Mouse (Mus musculus): ENCODE results near the gene Plekha4. TPM values are rescaled to one million over a fixed set of nuclear protein-coding genes. Genes with fewer than 3 reads are reported as not detected.
"Not testable (repeated sequence)": the region's sequence is repeated elsewhere in the genome, so short reads cannot be mapped to it uniquely, and the experiment has no call there.

Plekha4 gene
- total and polyA plus RNA-seq, 2 experiments from 2014 or later = 1.2 to 2.9 TPM

- peak overlapping the region; percentile 62 for H3K4me3 ChIP-seq (ENCODE audit: low read depth, low read length)
- H3K36me3 ChIP-seq (ENCODE audit: insufficient read depth) = peaks cover 15% of the 10 kb centered on the region
- H3K4me1 ChIP-seq (ENCODE audit: insufficient read depth) = peaks cover 8% of the 10 kb centered on the region
- H3K27ac ChIP-seq (ENCODE audit: low read depth, low read length) = peak overlapping the region; percentile 76; the same call in 1 of the 2 replicates
- peak overlapping the region; percentile 74 for H3K9ac ChIP-seq
- no peaks in the 10 kb centered on the region for H3K27me3 ChIP-seq (ENCODE audit: insufficient read depth, low read length)
- H3K9me3 ChIP-seq (ENCODE audit: low read length) = no peaks in the 10 kb centered on the region
- no peak for DNase-seq
- ATAC-seq = no peak
- WGBS = 41% methylated on average over 19 of the region's 19 CpGs
- H3K4me2 ChIP-seq (ENCODE audit: low read depth) = peak overlapping the region; percentile 92
- TF ChIP-seq CTCF (IDR thresholded peaks at IDR 0.05; ENCODE audit: low read depth) = no peak
Observed at GRCm38 (mm10) chr7:45509181-45509882, 16.8 kb upstream of the Plekha4 start.

GRCm38 (mm10) chr7:45509912-45510787 lies 16.0 kb upstream of the Plekha4 start, which contains the start of gene Nucb1:
Gene Nucb1, minus strand, starts transcription at chr7:45510406.
- Histone ChIP-seq H3K27ac (ENCODE audit: low read depth, low read length) (peak within 1 kb of the TSS; percentile 76), H3K36me3 (ENCODE audit: insufficient read depth) (peaks cover 15% of the 10 kb centered on the region), H3K9ac (peak within 1 kb of the TSS; percentile 74), H3K4me2 (ENCODE audit: low read depth) (peak within 1 kb of the TSS; percentile 92), H3K4me1 (ENCODE audit: insufficient read depth) (peaks cover 8% of the 10 kb centered on the region), H3K9me3 (ENCODE audit: low read length) (no peaks in the 10 kb centered on the region), H3K27me3 (ENCODE audit: insufficient read depth, low read length) (no peaks in the 10 kb centered on the region), H3K4me3 (ENCODE audit: low read depth, low read length) (peak within 1 kb of the TSS; percentile 62)
- ATAC-seq (peak; percentile 95), DNase-seq (peak; percentile 94)
- WGBS = under 1% methylated on average over 44 of the region's 44 CpGs
- no peak for TF ChIP-seq CTCF (IDR thresholded peaks at IDR 0.05; ENCODE audit: low read depth)

GRCm38 (mm10) chr7:45514411-45514810 lies 11.7 kb upstream of the Plekha4 start:
- Histone ChIP-seq H3K4me1 (ENCODE audit: insufficient read depth) (peaks cover 2% of the 10 kb centered on the region), H3K9me3 (ENCODE audit: low read length) (no peaks in the 10 kb centered on the region), H3K27me3 (ENCODE audit: insufficient read depth, low read length) (no peaks in the 10 kb centered on the region), H3K4me2 (ENCODE audit: low read depth) (no peak overlapping the region), H3K36me3 (ENCODE audit: insufficient read depth) (no peaks in the 10 kb centered on the region), H3K27ac (ENCODE audit: low read depth, low read length) (no peak overlapping the region), H3K4me3 (ENCODE audit: low read depth, low read length) (no peak overlapping the region), H3K9ac (no peak overlapping the region)
- 88% methylated on average over 7 of the region's 7 CpGs for WGBS
- ATAC-seq (no peak), DNase-seq (no peak)
- TF ChIP-seq CTCF (IDR thresholded peaks at IDR 0.05; ENCODE audit: low read depth) = no peak

GRCm38 (mm10) chr7:45515436-45515835 lies 10.7 kb upstream of the Plekha4 start:
- Histone ChIP-seq H3K36me3 (ENCODE audit: insufficient read depth) (no peaks in the 10 kb centered on the region), H3K27me3 (ENCODE audit: insufficient read depth, low read length) (no peaks in the 10 kb centered on the region), H3K4me3 (ENCODE audit: low read depth, low read length) (no peak overlapping the region), H3K9me3 (ENCODE audit: low read length) (no peaks in the 10 kb centered on the region), H3K4me1 (ENCODE audit: insufficient read depth) (no peaks in the 10 kb centered on the region), H3K4me2 (ENCODE audit: low read depth) (no peak overlapping the region), H3K27ac (ENCODE audit: low read depth, low read length) (no peak overlapping the region), H3K9ac (no peak overlapping the region)
- no peak for TF ChIP-seq CTCF (IDR thresholded peaks at IDR 0.05; ENCODE audit: low read depth)
- no peak for DNase-seq
- WGBS = 37% methylated on average over 16 of the region's 16 CpGs
- ATAC-seq = no peak

GRCm38 (mm10) chr7:45516846-45517245 lies 9.3 kb upstream of the Plekha4 start:
- DNase-seq; H3K4me1 ChIP-seq (ENCODE audit: insufficient read depth); H3K9me3 ChIP-seq (ENCODE audit: low read length); H3K9ac ChIP-seq; H3K27ac ChIP-seq (ENCODE audit: low read depth, low read length); ATAC-seq; H3K36me3 ChIP-seq (ENCODE audit: insufficient read depth); H3K4me2 ChIP-seq (ENCODE audit: low read depth); H3K27me3 ChIP-seq (ENCODE audit: insufficient read depth, low read length); H3K4me3 ChIP-seq (ENCODE audit: low read depth, low read length): not testable (repeated sequence)
- 69% methylated on average over 5 of the region's 5 CpGs for WGBS

- H3K27ac ChIP-seq (ENCODE audit: low read depth, low read length) = no peak overlapping the region
Observed at GRCm38 (mm10) chr7:45518618-45519017, 7.5 kb upstream of the Plekha4 start.

More at GRCm38 (mm10) chr7:45518618-45519017, 7.5 kb upstream of the Plekha4 start:
- 93% methylated on average over 16 of the region's 16 CpGs for WGBS
- Histone ChIP-seq H3K27me3 (ENCODE audit: insufficient read depth, low read length) (no peaks in the 10 kb centered on the region), H3K4me3 (ENCODE audit: low read depth, low read length) (no peak overlapping the region), H3K9ac (no peak overlapping the region), H3K9me3 (ENCODE audit: low read length) (no peaks in the 10 kb centered on the region), H3K4me1 (ENCODE audit: insufficient read depth) (no peaks in the 10 kb centered on the region), H3K4me2 (ENCODE audit: low read depth) (no peak overlapping the region), H3K36me3 (ENCODE audit: insufficient read depth) (no peaks in the 10 kb centered on the region)
- TF ChIP-seq CTCF (IDR thresholded peaks at IDR 0.05; ENCODE audit: low read depth) = no peak
- DNase-seq (no peak), ATAC-seq (no peak)
